Mouse (Mus musculus): ENCODE data around the gene Rgs17. TPM values are rescaled to one million over a fixed set of nuclear protein-coding genes. Genes with fewer than 3 reads are reported as not detected.
A peak's percentile ranks its signal among the peaks of the same experiment; 100 is the strongest.

The Rgs17 gene
- polyA plus RNA-seq, 1 experiment from 2014 or later: 0.53 TPM

- peaks cover 6% of the 10 kb centered on the region for H3K4me1 ChIP-seq (ENCODE audit: insufficient read depth)
- TF ChIP-seq CTCF (IDR thresholded peaks at IDR 0.05; ENCODE audit: low read depth): peak; percentile 68
- peak; percentile 6; the same call in 1 of the 2 replicates for ATAC-seq (ENCODE audit: insufficient read depth)
- peaks cover 16% of the 10 kb centered on the region for H3K36me3 ChIP-seq (ENCODE audit: insufficient read depth)
- DNase-seq: peak; percentile 78
- peak overlapping the region; percentile 40 for H3K9ac ChIP-seq
- no peaks in the 10 kb centered on the region for H3K27me3 ChIP-seq (ENCODE audit: insufficient read depth, low read length)
- H3K27ac ChIP-seq (ENCODE audit: low read depth): peak overlapping the region; percentile 92
- H3K4me3 ChIP-seq (ENCODE audit: low read depth, low read length): peak overlapping the region; percentile 86
- no peaks in the 10 kb centered on the region for H3K9me3 ChIP-seq (ENCODE audit: low read depth, low read length)
- peak overlapping the region; percentile 83 for H3K4me2 ChIP-seq
- WGBS: 1% methylated on average over 3 of the region's 3 CpGs
These were observed 97.4 kb downstream of the Rgs17 start for GRCm38 (mm10) chr10:5824779-5825178.

- ATAC-seq (ENCODE audit: insufficient read depth) (peak; percentile 96), DNase-seq (peak; percentile 99)
- Histone ChIP-seq H3K27ac (ENCODE audit: low read depth) (peak within 1 kb of the TSS; percentile 92), H3K9me3 (ENCODE audit: low read depth, low read length) (no peaks in the 10 kb centered on the region), H3K4me3 (ENCODE audit: low read depth, low read length) (peak within 1 kb of the TSS; percentile 86), H3K9ac (peak within 1 kb of the TSS; percentile 85), H3K4me1 (ENCODE audit: insufficient read depth) (peaks cover 6% of the 10 kb centered on the region), H3K27me3 (ENCODE audit: insufficient read depth, low read length) (no peaks in the 10 kb centered on the region), H3K4me2 (peak within 1 kb of the TSS; percentile 83), H3K36me3 (ENCODE audit: insufficient read depth) (peaks cover 25% of the 10 kb centered on the region)
- under 1% methylated on average over 47 of the region's 47 CpGs for WGBS
- no peak; the same call in none of the 2 replicates for TF ChIP-seq CTCF (IDR thresholded peaks at IDR 0.05; ENCODE audit: low read depth)
These were observed 98.3 kb downstream of the Rgs17 start, which contains the start of gene Mtrf1l for GRCm38 (mm10) chr10:5823740-5824491. Gene Mtrf1l (minus strand): TSS chr10:5823910.

- DNase-seq (no peak), ATAC-seq (ENCODE audit: insufficient read depth) (peak; percentile 1; the same call in 1 of the 2 replicates)
- peaks cover 6% of the 10 kb centered on the region for H3K4me1 ChIP-seq (ENCODE audit: insufficient read depth)
- H3K36me3 ChIP-seq (ENCODE audit: insufficient read depth): peaks cover 31% of the 10 kb centered on the region
- no peaks in the 10 kb centered on the region for H3K9me3 ChIP-seq (ENCODE audit: low read depth, low read length)
- WGBS: under 1% methylated on average over 36 of the region's 37 CpGs
- TF ChIP-seq CTCF (IDR thresholded peaks at IDR 0.05; ENCODE audit: low read depth): no peak
- H3K9ac ChIP-seq: peak overlapping the region; percentile 85
- H3K4me2 ChIP-seq: peak overlapping the region; percentile 62
- H3K4me3 ChIP-seq (ENCODE audit: low read depth, low read length): peak overlapping the region; percentile 86
- H3K27ac ChIP-seq (ENCODE audit: low read depth): peak overlapping the region; percentile 92
- no peaks in the 10 kb centered on the region for H3K27me3 ChIP-seq (ENCODE audit: insufficient read depth, low read length)
These were observed 98.9 kb downstream of the Rgs17 start for GRCm38 (mm10) chr10:5823291-5823739.

- DNase-seq (no peak), ATAC-seq (ENCODE audit: insufficient read depth) (no peak)
- TF ChIP-seq CTCF (IDR thresholded peaks at IDR 0.05; ENCODE audit: low read depth): no peak
- H3K4me3 ChIP-seq (ENCODE audit: low read depth, low read length): no peak overlapping the region
- no peaks in the 10 kb centered on the region for H3K27me3 ChIP-seq (ENCODE audit: insufficient read depth, low read length)
- H3K9me3 ChIP-seq (ENCODE audit: low read depth, low read length): no peaks in the 10 kb centered on the region
- peaks cover 6% of the 10 kb centered on the region for H3K4me1 ChIP-seq (ENCODE audit: insufficient read depth)
- 87% methylated on average over 3 of the region's 3 CpGs for WGBS
- no peak overlapping the region for H3K9ac ChIP-seq
- no peak overlapping the region for H3K27ac ChIP-seq (ENCODE audit: low read depth)
- peaks cover 73% of the 10 kb centered on the region for H3K36me3 ChIP-seq (ENCODE audit: insufficient read depth)
- H3K4me2 ChIP-seq: no peak overlapping the region
These were observed 103.4 kb downstream of the Rgs17 start for GRCm38 (mm10) chr10:5818772-5819171.

GRCm38 (mm10) chr10:5815968-5816367 lies 106.2 kb downstream of the Rgs17 start:
- Histone ChIP-seq H3K4me2 (no peak overlapping the region), H3K9me3 (ENCODE audit: low read depth, low read length) (no peaks in the 10 kb centered on the region), H3K9ac (no peak overlapping the region), H3K27me3 (ENCODE audit: insufficient read depth, low read length) (no peaks in the 10 kb centered on the region), H3K4me1 (ENCODE audit: insufficient read depth) (no peaks in the 10 kb centered on the region), H3K27ac (ENCODE audit: low read depth) (no peak overlapping the region), H3K36me3 (ENCODE audit: insufficient read depth) (peaks cover 88% of the 10 kb centered on the region), H3K4me3 (ENCODE audit: low read depth, low read length) (no peak overlapping the region)
- no peak for TF ChIP-seq CTCF (IDR thresholded peaks at IDR 0.05; ENCODE audit: low read depth)
- DNase-seq: no peak
- no peak for ATAC-seq (ENCODE audit: insufficient read depth)
- WGBS: 95% methylated on average over 2 of the region's 2 CpGs

- no peak for DNase-seq
- Histone ChIP-seq H3K27me3 (ENCODE audit: insufficient read depth, low read length) (no peaks in the 10 kb centered on the region), H3K27ac (ENCODE audit: low read depth) (no peak overlapping the region), H3K4me2 (no peak overlapping the region), H3K4me1 (ENCODE audit: insufficient read depth) (no peaks in the 10 kb centered on the region), H3K4me3 (ENCODE audit: low read depth, low read length) (no peak overlapping the region), H3K36me3 (ENCODE audit: insufficient read depth) (peaks cover 70% of the 10 kb centered on the region), H3K9me3 (ENCODE audit: low read depth, low read length) (no peaks in the 10 kb centered on the region), H3K9ac (no peak overlapping the region)
- 86% methylated on average over 11 of the region's 11 CpGs for WGBS
- no peak for ATAC-seq (ENCODE audit: insufficient read depth)
- no peak for TF ChIP-seq CTCF (IDR thresholded peaks at IDR 0.05; ENCODE audit: low read depth)
These were observed 108.5 kb downstream of the Rgs17 start for GRCm38 (mm10) chr10:5813724-5814123.

- Histone ChIP-seq H3K4me2 (no peak overlapping the region), H3K27ac (ENCODE audit: low read depth) (peak overlapping the region; percentile 6; the same call in 1 of the 2 replicates)
- WGBS: 63% methylated on average over 2 of the region's 2 CpGs
These were observed 114.5 kb downstream of the Rgs17 start for GRCm38 (mm10) chr10:5807683-5808082.

More at GRCm38 (mm10) chr10:5807683-5808082, 114.5 kb downstream of the Rgs17 start:
- DNase-seq (peak; percentile 18), ATAC-seq (ENCODE audit: insufficient read depth) (no peak)
- Histone ChIP-seq H3K4me1 (ENCODE audit: insufficient read depth) (0 out of 2 replicates have a peak, but pooled peaks cover 2% of the 10 kb centered on the region), H3K36me3 (ENCODE audit: insufficient read depth) (peaks cover 16% of the 10 kb centered on the region), H3K4me3 (ENCODE audit: low read depth, low read length) (no peak overlapping the region), H3K9ac (no peak overlapping the region), H3K27me3 (ENCODE audit: insufficient read depth, low read length) (no peaks in the 10 kb centered on the region), H3K9me3 (ENCODE audit: low read depth, low read length) (no peaks in the 10 kb centered on the region)
- no peak for TF ChIP-seq CTCF (IDR thresholded peaks at IDR 0.05; ENCODE audit: low read depth)

Measured in lung, embryonic 14.5 days (tissue).